Mouse (Mus musculus): ENCODE results near the gene Ccdc92b. TPM values are rescaled to one million over a fixed set of nuclear protein-coding genes. Genes with fewer than 3 reads are reported as not detected.
"Not testable (repeated sequence)": the region's sequence is repeated elsewhere in the genome, so short reads cannot be mapped to it uniquely, and the experiment has no call there.

Ccdc92b gene
- under 1 TPM; 0.09 to 0.47 (median 0.21) TPM for total RNA-seq (2022)

DNA sequence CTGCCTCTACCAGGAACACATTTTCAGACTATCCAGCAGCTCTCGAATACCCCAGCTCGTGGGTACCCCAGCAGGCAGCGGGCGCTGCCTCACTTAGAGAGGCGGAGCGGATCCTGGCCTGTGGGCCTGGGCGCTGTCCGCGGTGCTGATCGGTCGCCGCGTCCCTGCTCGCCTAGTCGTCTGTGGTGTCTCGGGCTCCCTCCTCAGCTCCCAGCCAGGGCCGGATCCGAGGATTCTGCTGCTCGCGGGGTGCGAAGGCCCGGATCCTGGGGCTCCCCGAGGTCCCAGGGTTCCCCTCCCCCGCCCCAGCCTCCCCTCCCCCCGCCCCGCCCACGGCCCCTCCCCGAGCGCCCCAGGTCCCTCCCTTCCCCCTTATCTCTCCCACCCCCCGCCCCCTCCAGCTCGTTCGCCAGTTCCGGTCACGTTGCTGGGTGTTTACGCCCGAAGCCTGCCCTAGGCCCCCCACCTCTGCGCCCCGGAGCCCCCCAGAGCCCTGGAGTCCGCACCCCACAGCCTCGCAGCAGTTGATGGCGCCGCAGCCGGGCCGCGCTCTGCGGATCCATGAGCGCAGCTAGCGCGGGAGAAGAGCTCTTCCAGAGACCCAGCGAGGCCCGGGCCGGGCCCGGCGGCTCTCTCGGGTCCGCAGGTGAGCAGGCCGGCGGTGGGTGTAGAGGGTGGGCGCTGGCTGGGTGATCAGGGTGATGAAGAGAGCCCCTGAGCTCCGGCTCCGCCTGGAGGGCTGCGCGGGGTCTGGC is at the start of gene Ccdc92b:
Gene Ccdc92b (plus strand): TSS at position 405 of the 755 bp plus-strand sequence.
- DNase-seq (ENCODE audit: low spot score): peak; percentile 20

DNA sequence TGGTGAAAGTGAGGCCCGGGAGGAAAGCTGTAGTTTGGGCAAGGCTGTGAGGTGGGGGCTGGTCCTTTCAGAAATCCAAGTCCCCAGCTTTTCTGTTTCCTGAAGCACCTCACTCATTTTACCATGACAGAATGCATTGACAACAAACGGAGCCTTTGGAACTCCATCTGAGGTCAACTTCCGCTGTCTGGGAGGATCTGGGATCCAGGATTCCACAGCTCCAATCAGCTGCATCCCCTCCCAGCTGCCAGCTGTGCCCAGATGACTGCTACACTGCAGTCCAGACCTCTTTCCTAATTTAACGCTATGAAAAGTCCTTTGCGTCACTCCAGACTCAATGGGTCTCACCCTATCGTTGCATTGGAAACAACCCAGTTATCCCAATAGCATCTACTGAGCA is 49.7 kb upstream of the Ccdc92b start:
- DNase-seq (ENCODE audit: low spot score): no peak

DNA sequence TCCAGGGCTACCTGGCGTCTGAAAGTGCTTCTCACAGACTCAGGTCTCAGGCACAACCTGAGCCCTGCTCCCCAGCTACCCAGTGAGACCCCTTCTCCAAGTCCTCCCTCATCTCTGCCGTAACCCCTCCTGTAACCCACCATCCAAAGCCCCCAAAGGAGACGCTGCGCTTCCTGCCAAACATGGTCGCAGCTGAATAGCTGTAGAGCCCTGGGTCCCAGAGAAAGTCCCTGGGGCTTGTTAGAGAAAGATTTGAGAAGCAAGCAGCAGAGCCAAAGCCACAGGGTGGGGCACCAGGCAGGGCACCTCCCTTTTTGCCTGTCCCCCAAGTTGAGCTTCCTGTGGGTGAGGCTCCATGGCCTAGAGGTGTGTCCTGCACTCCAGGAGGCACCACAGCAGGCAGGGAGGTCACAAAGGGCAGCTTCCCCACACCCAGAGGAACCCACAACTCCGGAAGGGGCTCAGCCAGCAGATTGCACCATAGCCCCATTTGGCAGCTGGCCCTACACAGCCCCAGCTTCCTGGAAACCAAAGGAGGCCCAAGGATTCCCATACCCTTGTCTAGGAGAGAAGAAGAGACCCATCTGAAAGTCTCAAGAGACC is 46.8 kb upstream of the Ccdc92b start:
- DNase-seq (ENCODE audit: low spot score): peak; percentile 38

DNA sequence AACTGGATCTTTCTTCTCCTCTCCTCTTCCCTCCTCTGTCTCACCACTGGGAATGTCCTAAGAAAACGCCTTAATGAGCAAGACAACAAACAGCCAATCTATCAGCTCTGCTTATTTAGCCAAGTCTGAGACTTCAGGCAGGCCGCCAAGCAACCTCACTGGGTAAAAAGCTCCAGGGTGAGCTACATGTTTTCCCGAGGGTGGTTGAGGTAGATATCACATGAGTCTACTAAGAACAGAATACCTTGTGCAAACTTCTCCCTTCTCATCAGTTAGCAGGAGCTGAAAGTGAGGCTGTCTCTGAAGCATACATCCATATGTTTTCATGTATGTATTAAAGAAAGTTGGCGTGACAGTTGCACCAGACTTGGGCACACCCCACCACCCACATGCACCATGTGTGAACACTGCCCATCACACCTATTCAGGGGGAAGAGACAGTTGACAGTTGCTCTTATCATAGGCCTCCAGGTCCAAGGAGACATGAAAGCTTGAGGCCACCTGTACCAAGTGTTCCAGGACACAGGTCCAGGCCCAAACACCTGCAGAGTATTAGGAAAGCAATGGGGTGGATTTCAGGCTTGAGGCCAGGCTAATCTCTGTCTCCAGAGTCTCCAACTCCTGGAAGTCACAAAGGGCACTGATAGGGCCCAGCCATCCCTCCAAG is 44.5 kb upstream of the Ccdc92b start:
- no peak for DNase-seq (ENCODE audit: low spot score)

DNA sequence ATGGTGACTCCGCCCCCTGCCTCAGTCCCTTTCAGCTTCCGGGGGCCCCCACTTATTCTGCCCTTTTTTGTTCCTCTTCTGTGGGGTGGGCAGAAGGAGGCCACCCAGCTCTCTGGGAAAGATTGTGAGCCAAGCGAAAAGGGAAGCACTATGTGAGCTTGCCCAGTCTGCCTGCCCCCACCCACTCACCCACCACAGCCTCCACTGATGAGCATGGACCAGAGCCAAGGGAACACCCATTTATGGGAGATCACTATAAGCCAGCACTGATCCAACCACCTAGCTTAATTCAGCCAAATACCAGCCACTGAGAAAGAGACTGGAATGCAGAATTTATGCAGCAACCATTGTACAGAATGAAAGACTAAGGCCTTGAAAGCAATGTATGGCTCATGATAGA is 43.5 kb upstream of the Ccdc92b start:
- DNase-seq (ENCODE audit: low spot score): peak; percentile 6

DNA sequence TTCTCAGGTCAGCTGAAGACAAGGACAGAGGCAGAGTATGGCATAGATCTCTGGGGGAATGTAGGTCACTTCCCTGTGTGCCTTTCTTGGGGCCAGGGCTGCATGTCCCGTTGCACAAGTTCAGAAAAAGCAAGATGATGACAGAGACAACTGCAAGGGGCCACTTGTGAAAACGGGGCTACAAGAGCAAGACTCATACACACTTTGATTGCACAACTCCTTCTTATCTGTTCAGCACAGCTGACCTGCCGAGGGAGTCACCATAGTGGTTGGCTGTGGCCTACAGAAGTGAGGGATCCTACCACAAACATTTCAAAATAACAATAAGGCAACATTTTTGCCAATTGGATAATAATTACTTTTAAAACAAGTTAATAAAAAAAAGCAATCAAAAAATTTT is 42.3 kb upstream of the Ccdc92b start:
- DNase-seq (ENCODE audit: low spot score): no peak

DNA sequence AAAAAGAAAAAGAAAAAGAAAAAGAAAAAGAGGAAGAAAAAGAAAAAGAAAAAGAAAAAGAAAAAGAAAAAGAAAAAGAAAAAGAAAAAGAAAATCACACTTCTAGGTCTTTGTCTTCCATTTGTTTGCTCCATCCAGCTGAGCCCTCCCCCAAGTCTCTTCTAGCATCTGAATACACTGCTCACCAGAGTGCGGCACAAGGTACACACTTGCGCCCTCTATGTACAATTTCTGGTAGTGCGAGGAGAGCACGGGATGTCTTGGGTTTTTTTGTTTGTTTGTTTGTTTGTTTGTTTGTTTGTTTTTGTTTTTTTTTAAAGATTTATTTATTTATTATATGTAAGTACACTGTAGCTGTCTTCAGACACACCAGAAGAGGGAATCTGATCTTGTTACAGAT is 38.1 kb upstream of the Ccdc92b start:
- not testable (repeated sequence) for DNase-seq (ENCODE audit: low spot score)

DNA sequence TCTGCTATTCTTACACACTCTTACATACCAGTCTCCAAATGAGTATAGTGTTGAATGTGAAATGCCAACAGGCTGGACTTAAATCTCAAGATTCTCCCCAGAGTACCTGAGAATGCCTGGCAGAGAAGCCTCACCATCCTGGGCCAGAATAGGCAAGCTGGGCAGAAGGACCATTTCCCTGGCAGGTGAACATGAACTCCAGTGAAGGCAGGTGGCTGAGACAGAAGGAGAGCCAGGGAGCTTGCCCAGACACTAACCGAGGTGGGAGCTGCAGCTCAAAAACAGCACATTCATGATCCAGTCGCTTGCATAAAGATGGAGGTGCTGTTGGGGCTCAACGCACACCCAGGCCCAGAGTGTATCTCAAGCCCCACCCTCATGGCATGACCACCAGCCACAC is 36.9 kb upstream of the Ccdc92b start:
- DNase-seq (ENCODE audit: low spot score): no peak

DNA sequence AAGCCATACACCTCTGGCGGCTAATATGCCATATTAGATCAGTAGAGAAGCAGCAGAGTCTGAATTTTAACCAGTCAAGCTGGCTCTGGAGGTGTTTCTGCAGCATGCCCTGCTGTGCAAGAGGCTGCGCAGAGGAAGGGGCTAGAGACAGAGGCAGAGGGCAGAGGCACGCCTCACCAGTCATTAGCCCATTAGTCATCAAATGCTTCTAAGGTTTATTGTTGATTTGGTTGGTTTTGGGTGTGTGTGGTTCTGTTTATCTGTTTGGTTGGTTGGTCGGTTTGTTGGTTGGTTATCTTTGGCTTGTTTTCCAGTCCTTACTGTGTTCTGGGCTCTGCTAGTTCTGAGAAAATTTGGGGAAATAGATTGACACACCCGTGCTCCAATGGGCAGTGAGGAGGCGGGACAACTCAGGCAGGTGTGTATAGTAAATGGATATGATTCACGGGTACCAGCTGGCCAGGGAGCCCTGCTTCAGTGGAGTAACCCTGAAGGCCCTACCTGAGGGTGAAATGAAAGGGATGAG is 35.5 kb upstream of the Ccdc92b start:
- no peak for DNase-seq (ENCODE audit: low spot score)

DNA sequence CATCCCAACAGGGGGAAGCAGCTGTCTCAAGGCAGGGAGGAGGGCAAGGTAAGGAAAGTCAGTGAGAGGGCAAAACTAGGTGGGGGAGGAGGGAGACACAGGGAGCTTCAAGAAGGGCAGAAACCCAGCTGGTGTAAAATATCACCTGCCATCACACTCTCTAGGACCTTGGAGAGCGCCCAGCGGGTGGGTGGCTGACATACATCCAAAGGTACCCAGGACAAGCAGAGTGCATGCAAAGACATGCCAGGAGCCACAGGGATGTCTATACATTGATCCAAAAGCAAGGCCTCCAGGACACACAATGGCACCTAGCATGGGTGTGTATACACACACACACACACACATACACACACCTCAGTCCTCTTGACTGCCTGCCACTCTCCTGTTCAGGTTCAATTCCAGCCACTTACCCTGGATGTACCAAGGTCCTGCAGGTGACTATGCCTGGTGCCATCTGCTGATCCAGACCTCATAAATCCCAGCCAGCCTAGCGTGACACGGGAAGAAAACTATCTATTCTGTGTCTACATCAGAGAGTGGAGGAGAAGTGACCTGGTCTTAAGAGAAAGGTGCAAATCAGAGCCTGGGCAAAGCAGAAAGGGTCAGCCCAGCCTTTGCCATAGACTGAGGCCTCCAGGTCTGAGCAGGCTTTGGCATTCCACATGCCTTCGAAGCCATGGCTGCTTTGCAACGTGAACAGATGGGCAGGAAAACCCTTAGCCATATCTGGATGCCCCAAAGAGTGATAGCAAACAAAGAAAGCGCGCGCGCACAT is 34.3 kb upstream of the Ccdc92b start:
- no peak for DNase-seq (ENCODE audit: low spot score)

DNA sequence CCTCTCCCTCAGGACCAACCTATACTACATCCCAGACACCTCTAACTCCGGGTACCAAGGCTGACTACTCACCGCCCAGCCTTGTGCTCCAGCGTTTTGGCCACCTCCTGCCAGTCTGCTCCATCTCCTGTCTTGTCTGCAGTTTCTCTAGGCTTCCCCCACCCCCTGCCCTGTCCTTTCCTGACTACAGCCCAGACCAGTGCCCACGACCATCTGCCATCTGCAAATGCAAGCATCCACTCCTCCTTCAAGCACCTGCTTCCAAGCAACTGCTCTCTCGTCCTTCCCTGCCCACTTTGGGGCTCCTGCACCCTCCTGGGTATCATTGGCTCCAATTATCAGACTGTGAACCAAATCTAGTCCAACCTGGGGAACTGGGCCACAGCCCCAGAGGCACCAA is 33.0 kb upstream of the Ccdc92b start:
- DNase-seq (ENCODE audit: low spot score): no peak

DNA sequence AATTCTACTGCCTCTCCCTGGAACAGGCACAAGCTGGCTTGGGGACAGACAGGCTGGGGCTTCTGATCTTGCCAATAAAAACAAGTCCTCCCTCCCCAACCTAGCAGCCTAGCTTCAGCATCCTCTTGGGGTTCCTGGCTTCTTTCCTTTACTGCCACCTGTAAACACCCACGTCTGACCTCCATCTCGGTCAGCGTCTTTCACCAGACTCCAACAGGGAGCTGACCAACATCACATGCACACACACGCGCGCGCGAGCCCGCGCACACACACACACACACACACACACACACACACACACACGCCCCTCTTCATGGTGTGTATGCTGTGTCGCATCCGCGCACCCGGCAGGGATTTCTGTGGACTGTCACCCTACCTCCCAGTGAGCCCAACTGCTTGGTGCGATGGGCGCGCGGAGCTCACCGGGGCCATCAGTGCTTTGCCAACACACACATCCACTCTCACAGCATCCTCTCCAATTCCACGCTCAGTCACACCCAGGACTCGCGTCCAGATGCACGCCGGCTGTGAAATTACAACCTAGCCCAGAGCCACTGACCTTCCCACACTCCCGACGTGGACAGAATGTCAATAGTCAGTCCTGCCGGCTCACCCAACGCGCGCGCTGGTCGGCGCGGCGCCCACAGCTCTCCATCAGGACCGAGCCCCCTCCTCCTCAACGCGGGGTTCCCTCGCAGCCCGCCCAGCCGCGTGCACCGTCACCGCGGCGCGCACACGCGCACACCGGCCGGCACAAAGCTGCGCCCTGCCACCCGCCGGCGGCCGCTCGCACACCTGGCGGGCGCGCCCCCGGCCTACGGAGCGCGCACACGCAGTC is 29.8 kb upstream of the Ccdc92b start:
- no peak for DNase-seq (ENCODE audit: low spot score)

DNA sequence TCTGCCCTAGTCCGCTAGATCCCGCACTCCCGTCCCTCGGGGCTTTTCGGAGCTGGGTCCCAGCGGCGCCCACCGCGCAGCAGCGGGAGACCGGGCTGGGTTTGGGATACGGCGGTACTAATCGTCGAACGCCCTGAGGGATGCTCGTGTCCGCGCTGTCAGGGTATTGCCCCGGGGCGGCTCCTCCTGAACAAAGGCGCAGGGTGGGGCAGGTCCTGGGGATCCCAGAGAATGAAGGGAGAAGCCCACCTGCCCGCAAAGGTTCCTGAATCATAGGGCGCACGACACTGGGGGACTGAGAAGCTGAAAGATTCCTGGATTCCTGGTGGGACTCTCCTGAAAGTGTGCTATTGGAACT is 29.2 kb upstream of the Ccdc92b start:
- no peak for DNase-seq (ENCODE audit: low spot score)

DNA sequence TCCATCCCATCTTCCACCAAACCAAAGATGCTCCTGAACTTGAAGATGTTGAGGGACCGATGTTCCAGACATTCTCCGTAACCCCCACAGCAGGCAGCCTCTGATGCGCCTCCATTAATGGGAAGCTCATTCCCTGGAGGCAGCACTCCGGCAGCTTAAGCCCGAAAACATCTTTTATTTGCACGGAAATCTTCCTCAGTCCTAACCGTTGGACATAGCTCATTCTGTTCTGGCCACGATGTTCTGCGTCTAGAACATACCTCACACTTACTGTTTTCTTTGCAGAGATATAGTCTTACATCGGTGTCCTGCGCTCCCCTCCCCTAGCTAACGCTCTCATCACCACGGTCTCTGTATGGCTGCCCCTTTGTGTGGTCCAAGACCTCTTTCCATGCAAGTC is 28.7 kb upstream of the Ccdc92b start:
- no peak for DNase-seq (ENCODE audit: low spot score)

DNA sequence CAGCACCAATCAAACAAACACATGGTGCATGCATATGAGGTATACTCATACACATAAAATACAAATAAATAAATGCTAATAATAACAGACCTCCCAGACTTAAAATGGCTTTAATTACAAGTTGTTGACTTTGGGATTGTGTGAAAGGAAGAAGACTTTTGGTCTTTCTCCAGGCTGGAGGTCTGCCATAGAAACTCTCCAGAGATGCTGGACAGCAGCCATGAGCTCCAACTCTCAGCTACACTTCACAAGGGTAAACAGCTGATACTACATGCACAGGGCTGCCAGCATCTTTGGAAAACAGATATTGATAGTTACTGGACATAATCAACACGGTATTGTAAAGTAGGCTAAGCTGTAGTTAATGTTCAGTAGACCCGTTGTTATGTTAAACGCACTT is 27.2 kb upstream of the Ccdc92b start:
- DNase-seq (ENCODE audit: low spot score): peak; percentile 6

DNA sequence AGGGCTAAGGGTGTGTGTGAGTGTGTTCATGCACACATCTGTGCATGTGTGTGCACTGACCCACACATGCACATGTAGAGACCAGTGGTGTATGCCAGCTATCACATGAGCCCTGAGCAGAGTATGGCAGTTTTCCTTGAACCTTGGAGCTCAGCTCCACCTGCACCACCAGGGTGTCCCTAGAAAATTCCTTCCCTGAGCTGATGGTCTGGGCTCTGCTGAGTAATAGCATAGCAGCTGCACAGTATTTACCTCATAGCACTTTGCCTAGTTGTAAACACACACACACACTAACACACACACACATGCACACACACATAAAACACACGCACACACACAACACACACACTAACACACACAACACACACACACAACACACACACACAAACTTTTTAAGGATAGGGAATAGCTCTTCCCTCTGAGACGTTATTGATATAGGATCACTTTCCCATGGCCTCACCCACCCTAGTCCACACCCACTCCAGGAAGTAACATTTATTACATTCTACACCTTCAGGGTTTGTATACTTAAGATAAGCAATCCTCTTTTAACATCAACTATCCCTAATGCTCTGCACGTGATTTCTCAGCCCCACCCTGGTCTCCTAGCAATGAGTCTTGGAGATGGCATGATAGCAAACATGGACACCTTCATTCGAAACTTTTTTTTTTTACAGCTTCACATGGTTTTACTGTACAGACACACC is 22.0 kb upstream of the Ccdc92b start:
- DNase-seq (ENCODE audit: low spot score): no peak

DNA sequence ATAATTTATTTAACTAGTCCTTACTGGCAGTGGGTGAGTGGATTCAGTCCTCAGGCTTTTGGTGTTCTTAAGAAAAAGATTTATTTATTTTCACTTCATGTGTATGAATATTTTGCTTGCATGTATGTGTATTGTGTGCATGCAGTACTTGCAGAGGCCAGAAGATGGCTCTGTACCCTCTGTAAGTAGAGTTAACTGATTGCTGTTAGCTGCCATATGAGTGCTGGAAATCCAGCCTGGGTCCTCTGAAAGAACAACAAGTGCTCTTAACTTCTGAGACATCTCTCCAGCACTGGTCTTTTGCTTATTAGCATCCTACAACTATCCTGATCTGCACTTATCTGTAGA is 21.4 kb upstream of the Ccdc92b start:
- no peak for DNase-seq (ENCODE audit: low spot score)

DNA sequence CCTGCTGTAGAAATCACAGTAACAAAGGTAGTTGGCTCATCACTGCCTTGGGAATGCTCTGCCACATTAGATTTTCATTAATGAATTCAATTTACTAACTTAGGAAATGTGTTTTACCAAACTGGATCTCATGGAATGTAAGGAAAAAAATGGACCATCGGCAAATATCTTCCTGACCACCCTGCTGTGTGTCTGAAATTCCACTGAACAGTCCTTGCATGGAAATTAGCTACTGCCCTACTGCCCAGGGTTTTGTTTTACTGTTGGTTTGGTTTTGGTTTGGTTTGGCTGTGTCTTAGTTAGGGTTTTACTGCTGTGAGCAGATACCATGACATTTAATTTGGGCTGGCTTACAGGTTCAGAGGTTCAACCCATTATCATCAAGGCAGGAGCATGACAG is 17.1 kb upstream of the Ccdc92b start:
- DNase-seq (ENCODE audit: low spot score): no peak

DNA sequence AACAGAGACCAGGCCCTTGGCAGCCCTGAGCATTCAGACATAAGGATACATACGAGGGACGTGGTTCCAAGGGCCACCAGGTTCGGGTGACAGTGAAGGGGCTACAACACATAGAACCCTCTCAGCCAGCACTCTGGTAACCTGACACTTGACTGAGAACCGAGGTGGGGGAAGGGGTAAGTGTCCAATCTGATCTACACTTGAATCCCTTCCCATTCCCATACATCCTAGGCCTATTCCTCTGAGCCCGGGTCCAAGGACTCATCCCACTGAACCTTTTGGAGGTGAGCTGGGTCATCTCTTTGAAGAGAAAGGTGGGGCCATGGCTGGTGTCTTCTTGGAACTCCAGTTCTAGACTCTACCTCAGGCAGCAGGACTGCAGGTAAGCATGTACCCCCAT is 9.3 kb upstream of the Ccdc92b start:
- no peak for DNase-seq (ENCODE audit: low spot score)

DNA sequence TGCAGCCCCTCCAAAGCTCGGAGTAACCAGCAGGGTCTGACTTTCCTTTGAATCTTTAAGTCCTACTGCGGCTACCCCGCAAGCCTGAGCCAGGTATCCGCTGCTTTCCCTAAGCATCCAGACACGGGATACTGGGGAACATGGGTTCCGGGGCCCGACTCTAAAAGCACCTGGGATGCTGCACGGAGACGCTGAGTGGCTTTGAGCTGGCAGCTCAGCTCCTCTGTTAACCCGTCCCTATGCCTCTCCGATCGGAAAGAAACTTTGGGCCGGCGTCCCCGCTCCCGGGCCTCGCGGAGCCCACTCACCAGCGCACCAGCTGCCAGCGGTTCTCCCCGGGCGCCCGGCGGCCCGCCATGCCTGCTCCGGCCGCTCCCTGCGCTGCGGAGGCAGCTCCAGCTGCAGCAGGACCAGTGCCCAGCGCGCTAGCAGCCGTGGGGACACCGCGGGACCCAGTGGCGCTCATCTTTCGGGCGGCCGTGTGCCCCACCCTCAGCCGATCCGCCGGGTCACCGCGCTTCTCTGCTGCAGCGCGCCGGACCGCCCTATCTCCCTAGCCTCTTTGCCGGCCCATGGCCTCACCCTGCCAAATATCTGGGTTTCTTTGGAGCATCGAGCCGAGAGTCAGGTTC is 8.7 kb upstream of the Ccdc92b start, which contains the start of gene Rap1gap2:
Gene Rap1gap2 (minus strand): TSS at position 371 of the 632 bp plus-strand sequence.
- DNase-seq (ENCODE audit: low spot score): no peak
